Mouse (Mus musculus): ENCODE measurements around the gene Chl1. TPM values are rescaled to one million over a fixed set of nuclear protein-coding genes. Genes with fewer than 3 reads are reported as not detected.

Chl1 gene
- polyA plus RNA-seq (2015; fragmentation: Nextera tagmentation; extraction: Ambion mirVana): 1.8 and 2.2 TPM in 2 replicates

GRCm38 (mm10) chr6:103510392-103511289 is at the start of gene Chl1:
Chl1 (plus strand) TSS chr6:103510586.
- H3K4me3 ChIP-seq: peak within 1 kb of the TSS; percentile 45
- H3K9me3 ChIP-seq: no peaks in the 10 kb centered on the region
- peaks cover 20% of the 10 kb centered on the region for H3K4me1 ChIP-seq
- H3K9ac ChIP-seq: peak within 1 kb of the TSS; percentile 43
- ATAC-seq (ENCODE audit: low FRiP score, low read depth): peak; percentile 65
- H3K27ac ChIP-seq: no peak within 1 kb of the TSS
- 4% methylated on average over 25 of the region's 25 CpGs for WGBS
- H3K4me2 ChIP-seq (replicated peaks): peak within 1 kb of the TSS; percentile 77
- H3K36me3 ChIP-seq: no peaks in the 10 kb centered on the region
- peaks cover 62% of the 10 kb centered on the region for H3K27me3 ChIP-seq

- H3K36me3 ChIP-seq: no peaks in the 10 kb centered on the region
- ATAC-seq (ENCODE audit: low FRiP score, low read depth): no peak
- H3K4me2 ChIP-seq (replicated peaks): no peak overlapping the region
- no peak overlapping the region for H3K9ac ChIP-seq
- H3K27ac ChIP-seq: no peak overlapping the region
- no peak overlapping the region for H3K4me3 ChIP-seq
- H3K27me3 ChIP-seq: no peaks in the 10 kb centered on the region
- 68% methylated on average over 5 of the region's 5 CpGs for WGBS
- H3K4me1 ChIP-seq: no peaks in the 10 kb centered on the region
- no peaks in the 10 kb centered on the region for H3K9me3 ChIP-seq
Measured at GRCm38 (mm10) chr6:103465479-103466080, 44.8 kb upstream of the Chl1 start.

DNA sequence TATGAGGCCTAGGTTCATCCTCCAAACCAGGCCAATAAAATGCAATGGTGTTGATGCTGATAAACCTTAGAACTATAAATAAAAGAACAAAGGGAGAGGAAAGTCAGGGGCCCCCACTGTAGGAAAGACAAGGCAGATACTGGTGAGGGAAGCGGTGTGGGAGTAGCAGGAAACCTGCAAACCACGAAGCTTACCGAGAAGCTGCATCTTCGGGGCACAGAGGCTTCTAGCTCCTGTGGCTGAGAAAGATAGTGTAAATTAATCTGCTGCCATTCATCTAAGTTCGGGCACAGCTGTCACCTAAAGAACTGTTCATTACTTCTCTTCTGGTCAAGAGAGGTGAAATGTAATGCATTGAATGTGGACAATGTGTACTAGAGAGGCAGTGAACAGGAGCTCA is 37.1 kb upstream of the Chl1 start:
- no peak for ATAC-seq (ENCODE audit: low FRiP score, low read depth)
- H3K36me3 ChIP-seq: no peaks in the 10 kb centered on the region
- no peaks in the 10 kb centered on the region for H3K4me1 ChIP-seq
- no peak overlapping the region for H3K4me2 ChIP-seq (replicated peaks)
- no peaks in the 10 kb centered on the region for H3K9me3 ChIP-seq
- no peak overlapping the region for H3K4me3 ChIP-seq
- no peaks in the 10 kb centered on the region for H3K27me3 ChIP-seq
- no peak overlapping the region for H3K27ac ChIP-seq
- WGBS: 62% methylated on average over 5 of the region's 5 CpGs
- no peak overlapping the region for H3K9ac ChIP-seq

DNA sequence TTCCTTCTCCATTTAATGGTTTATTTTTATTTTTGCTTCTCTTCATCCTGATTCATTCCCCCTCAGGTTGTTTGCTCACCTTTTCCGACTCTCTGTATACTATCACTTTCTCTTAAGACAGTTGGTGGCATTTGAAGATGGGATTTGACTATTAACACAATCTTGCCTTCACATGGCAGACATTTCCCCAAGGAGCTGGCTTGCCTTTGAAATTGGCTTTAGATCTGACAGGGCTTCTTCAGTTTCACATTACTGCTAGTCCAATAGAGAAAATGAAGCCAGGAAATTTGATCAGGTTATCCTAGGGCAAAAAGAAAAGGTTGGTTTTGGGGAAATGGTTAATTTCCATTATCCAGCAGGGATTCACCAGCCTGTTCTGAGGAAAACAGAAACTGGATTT is 23.2 kb upstream of the Chl1 start:
- no peaks in the 10 kb centered on the region for H3K4me1 ChIP-seq
- no peak for ATAC-seq (ENCODE audit: low FRiP score, low read depth)
- no peak overlapping the region for H3K9ac ChIP-seq
- H3K4me2 ChIP-seq (replicated peaks): no peak overlapping the region
- no peaks in the 10 kb centered on the region for H3K9me3 ChIP-seq
- no peak overlapping the region for H3K27ac ChIP-seq
- no peaks in the 10 kb centered on the region for H3K27me3 ChIP-seq
- whole genome bisulfite sequencing: 82% methylated on average over 1 of the region's 1 CpGs
- no peak overlapping the region for H3K4me3 ChIP-seq
- no peaks in the 10 kb centered on the region for H3K36me3 ChIP-seq

DNA sequence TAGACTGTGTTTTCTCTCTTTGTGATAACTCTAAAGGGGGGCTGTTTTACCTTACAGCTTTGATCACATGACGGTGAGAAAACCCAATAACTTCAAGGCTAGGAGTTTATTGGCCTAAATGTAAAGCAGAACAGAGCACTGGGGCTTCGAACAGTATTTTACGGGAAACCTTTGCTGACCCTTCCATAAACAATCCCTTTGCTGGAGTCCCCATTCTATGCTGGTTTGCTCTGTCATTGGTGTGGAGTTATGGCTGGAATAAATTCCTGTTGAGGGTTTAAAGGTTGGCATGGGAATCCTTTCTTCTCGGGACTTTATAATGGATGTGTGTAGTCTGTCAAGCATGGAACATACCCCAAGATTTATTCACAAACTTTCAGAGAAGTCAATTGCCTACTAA is 12.0 kb upstream of the Chl1 start:
- no peak overlapping the region for H3K9ac ChIP-seq
- no peak overlapping the region for H3K4me3 ChIP-seq
- no peak for ATAC-seq (ENCODE audit: low FRiP score, low read depth)
- no peaks in the 10 kb centered on the region for H3K27me3 ChIP-seq
- no peaks in the 10 kb centered on the region for H3K4me1 ChIP-seq
- H3K36me3 ChIP-seq: no peaks in the 10 kb centered on the region
- no peaks in the 10 kb centered on the region for H3K9me3 ChIP-seq
- H3K4me2 ChIP-seq (replicated peaks): no peak overlapping the region
- no peak overlapping the region for H3K27ac ChIP-seq
- WGBS: 18% methylated on average over 4 of the region's 4 CpGs

DNA sequence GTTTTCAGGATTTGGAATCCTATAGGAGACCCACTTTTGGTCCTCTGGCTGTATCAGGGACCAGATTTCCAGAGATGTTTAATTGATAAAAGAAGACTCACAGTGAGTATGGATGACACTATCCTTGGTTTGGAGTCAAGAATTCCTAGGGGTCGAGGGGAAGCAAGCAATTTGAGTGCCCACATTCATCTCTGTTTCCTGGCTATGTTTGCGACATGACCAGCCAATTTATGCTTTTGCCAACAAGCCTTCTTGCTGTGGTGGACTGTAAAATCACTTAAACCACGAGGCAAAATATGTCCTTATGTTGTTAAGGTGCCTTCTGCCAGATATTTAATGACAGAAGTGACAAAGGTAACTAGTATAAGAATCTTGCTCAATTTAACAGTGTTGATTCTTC is 6.3 kb upstream of the Chl1 start:
- no peaks in the 10 kb centered on the region for H3K36me3 ChIP-seq
- H3K9me3 ChIP-seq: no peaks in the 10 kb centered on the region

GRCm38 (mm10) chr6:103507751-103508575 is 2.4 kb upstream of the Chl1 start:
- ATAC-seq (ENCODE audit: low FRiP score, low read depth): no peak
- Histone ChIP-seq H3K36me3 (no peaks in the 10 kb centered on the region), H3K4me3 (no peak overlapping the region), H3K27ac (no peak overlapping the region), H3K4me2 (replicated peaks) (no peak overlapping the region), H3K27me3 (peaks cover 51% of the 10 kb centered on the region), H3K9me3 (no peaks in the 10 kb centered on the region), H3K4me1 (peaks cover 20% of the 10 kb centered on the region), H3K9ac (no peak overlapping the region)
- WGBS: 56% methylated on average over 3 of the region's 3 CpGs

More for the DNA sequence above, 6.3 kb upstream of the Chl1 start:
- H3K27ac ChIP-seq: no peak overlapping the region
- H3K27me3 ChIP-seq: peaks cover 14% of the 10 kb centered on the region
- no peak overlapping the region for H3K4me2 ChIP-seq (replicated peaks)
- no peaks in the 10 kb centered on the region for H3K4me1 ChIP-seq
- no peak overlapping the region for H3K4me3 ChIP-seq
- no peak overlapping the region for H3K9ac ChIP-seq
- WGBS: 48% methylated on average over 3 of the region's 3 CpGs
- ATAC-seq (ENCODE audit: low FRiP score, low read depth): no peak

GRCm38 (mm10) chr6:103509596-103509995 is 790 bp upstream of the Chl1 start:
- no peak for ATAC-seq (ENCODE audit: low FRiP score, low read depth)
- H3K4me2 ChIP-seq (replicated peaks): no peak overlapping the region
- no peak overlapping the region for H3K27ac ChIP-seq
- H3K36me3 ChIP-seq: no peaks in the 10 kb centered on the region
- H3K9me3 ChIP-seq: no peaks in the 10 kb centered on the region
- peaks cover 20% of the 10 kb centered on the region for H3K4me1 ChIP-seq
- H3K9ac ChIP-seq: no peak overlapping the region
- H3K27me3 ChIP-seq: peaks cover 62% of the 10 kb centered on the region
- 67% methylated on average over 4 of the region's 4 CpGs for WGBS
- no peak overlapping the region for H3K4me3 ChIP-seq

GRCm38 (mm10) chr6:103511290-103511971 is 1.0 kb downstream of the Chl1 start:
- Histone ChIP-seq H3K9me3 (no peaks in the 10 kb centered on the region), H3K9ac (0 out of 2 replicates have a peak overlapping the region, but pooled peaks have one; percentile 39), H3K27me3 (peaks cover 62% of the 10 kb centered on the region), H3K4me1 (peaks cover 20% of the 10 kb centered on the region), H3K36me3 (no peaks in the 10 kb centered on the region), H3K27ac (no peak overlapping the region), H3K4me3 (peak overlapping the region; percentile 45), H3K4me2 (replicated peaks) (peak overlapping the region; percentile 77)
- no peak for ATAC-seq (ENCODE audit: low FRiP score, low read depth)
- 4% methylated on average over 18 of the region's 18 CpGs for whole genome bisulfite sequencing

GRCm38 (mm10) chr6:103511972-103512565 is 1.7 kb downstream of the Chl1 start:
- Histone ChIP-seq H3K27ac (no peak overlapping the region), H3K36me3 (no peaks in the 10 kb centered on the region), H3K9me3 (no peaks in the 10 kb centered on the region), H3K4me1 (peaks cover 20% of the 10 kb centered on the region), H3K27me3 (peaks cover 59% of the 10 kb centered on the region), H3K4me3 (peak overlapping the region; percentile 45), H3K4me2 (replicated peaks) (peak overlapping the region; percentile 77), H3K9ac (peak overlapping the region; percentile 39; the same call in 1 of the 2 replicates)
- ATAC-seq (ENCODE audit: low FRiP score, low read depth): peak; percentile 77
- WGBS: under 1% methylated on average over 29 of the region's 29 CpGs

DNA sequence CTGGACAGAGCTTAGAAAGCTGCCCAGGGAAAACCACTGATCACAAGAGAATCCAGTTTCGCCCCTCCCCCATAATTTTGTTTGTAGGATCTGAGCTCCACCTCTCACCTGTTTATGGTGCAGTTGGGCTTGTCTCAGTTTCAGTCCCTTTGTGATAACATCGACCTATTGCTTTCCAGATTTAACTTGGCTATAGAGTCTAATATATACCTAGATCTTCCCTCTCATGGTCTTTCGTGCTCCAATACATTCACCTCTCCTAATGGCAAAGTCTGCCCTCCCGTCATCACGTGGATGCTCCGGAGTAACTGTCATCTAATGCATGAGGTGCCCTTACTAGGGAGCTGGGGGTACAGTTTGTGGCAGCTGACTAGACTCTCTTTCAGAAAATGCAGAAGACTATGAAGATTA is 2.5 kb downstream of the Chl1 start:
- 52% methylated on average over 6 of the region's 6 CpGs for WGBS
- Histone ChIP-seq H3K27ac (no peak overlapping the region), H3K4me2 (replicated peaks) (no peak overlapping the region), H3K9me3 (no peaks in the 10 kb centered on the region), H3K4me3 (no peak overlapping the region), H3K9ac (no peak overlapping the region), H3K4me1 (peaks cover 20% of the 10 kb centered on the region), H3K27me3 (peaks cover 56% of the 10 kb centered on the region), H3K36me3 (no peaks in the 10 kb centered on the region)
- ATAC-seq (ENCODE audit: low FRiP score, low read depth): no peak

Measured in limb, embryonic 13.5 days (tissue).